Mouse (Mus musculus): ENCODE data around the gene Ehd1. TPM values are rescaled to one million over a fixed set of nuclear protein-coding genes. Genes with fewer than 3 reads are reported as not detected.
A peak's percentile ranks its signal among the peaks of the same experiment; 100 is the strongest.

Gene Ehd1
- polyA plus RNA-seq, 1 experiment from 2014 or later, result 68.4 TPM

DNA sequence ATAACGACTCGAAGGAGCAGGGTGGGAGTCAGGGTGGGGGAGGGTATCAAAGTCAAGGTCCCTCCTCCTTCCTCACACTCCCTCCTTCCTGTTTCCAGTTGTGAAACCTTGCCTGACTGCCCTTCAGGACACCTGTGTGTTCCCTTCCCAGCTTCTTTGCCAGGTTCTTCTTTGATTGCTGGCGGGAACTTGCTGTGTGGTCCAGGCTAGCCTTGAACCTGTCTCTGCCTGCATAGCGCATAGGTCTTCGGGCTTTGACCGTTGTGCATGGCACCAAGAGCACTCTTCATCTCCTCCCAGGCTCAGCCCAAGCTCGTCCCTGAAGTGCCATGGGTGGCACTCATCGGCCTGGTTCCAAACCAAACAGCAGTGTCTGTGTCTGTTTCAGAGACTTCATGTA is 11.6 kb upstream of the Ehd1 start:
- DNase-seq (ENCODE audit: low spot score), result no peak
- no peak overlapping the region for H3K4me3 ChIP-seq (ENCODE audit: low read depth, low read length)
- 84% methylated on average over 6 of the region's 8 CpGs for WGBS
- no peaks in the 10 kb centered on the region for H3K9me3 ChIP-seq (ENCODE audit: control insufficient read depth, low read length)
- peaks cover 27% of the 10 kb centered on the region for H3K36me3 ChIP-seq (ENCODE audit: control insufficient read depth, insufficient read depth, low read length)
- H3K27me3 ChIP-seq (replicated peaks; ENCODE audit: control insufficient read depth, insufficient read depth, low read length), result no peaks in the 10 kb centered on the region
- no peak overlapping the region for H3K27ac ChIP-seq (replicated peaks; ENCODE audit: low read depth, low read length)
- H3K9ac ChIP-seq (ENCODE audit: low read depth, low read length), result no peak overlapping the region
- no peak for ATAC-seq (ENCODE audit: low read depth)
- no peak overlapping the region for H3K4me2 ChIP-seq (ENCODE audit: low read depth, low read length)
- H3K4me1 ChIP-seq (ENCODE audit: control insufficient read depth, insufficient read depth, low read length), result no peaks in the 10 kb centered on the region

DNA sequence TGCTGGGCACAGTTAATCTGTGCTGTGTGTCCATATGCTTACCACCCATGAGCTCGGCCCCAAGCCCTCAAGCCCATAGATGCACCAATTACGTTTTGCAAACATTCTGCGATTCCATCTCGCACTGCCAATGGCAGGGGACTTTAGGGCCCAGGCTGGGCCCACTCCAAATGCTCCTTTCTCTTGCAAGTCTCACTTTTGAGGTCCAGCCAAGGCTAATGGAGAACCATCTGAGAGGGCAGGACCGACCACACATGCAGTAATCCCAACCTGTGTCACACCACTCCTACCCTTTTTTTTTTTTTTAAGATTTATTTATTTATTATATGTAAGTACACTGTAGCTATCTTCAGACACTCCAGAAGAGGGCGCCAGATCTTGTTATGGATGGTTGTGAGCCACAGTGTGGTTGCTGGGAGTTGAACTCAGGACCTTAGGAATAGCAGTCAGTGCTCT is 10.8 kb upstream of the Ehd1 start:
- Histone ChIP-seq H3K4me1 (ENCODE audit: control insufficient read depth, insufficient read depth, low read length) (no peaks in the 10 kb centered on the region), H3K36me3 (ENCODE audit: control insufficient read depth, insufficient read depth, low read length) (peaks cover 19% of the 10 kb centered on the region), H3K9ac (ENCODE audit: low read depth, low read length) (no peak overlapping the region), H3K27me3 (replicated peaks; ENCODE audit: control insufficient read depth, insufficient read depth, low read length) (no peaks in the 10 kb centered on the region), H3K9me3 (ENCODE audit: control insufficient read depth, low read length) (no peaks in the 10 kb centered on the region), H3K27ac (replicated peaks; ENCODE audit: low read depth, low read length) (no peak overlapping the region), H3K4me2 (ENCODE audit: low read depth, low read length) (no peak overlapping the region), H3K4me3 (ENCODE audit: low read depth, low read length) (no peak overlapping the region)
- WGBS, result 57% methylated on average over 6 of the region's 6 CpGs
- no peak for ATAC-seq (ENCODE audit: low read depth)
- DNase-seq (ENCODE audit: low spot score), result no peak

DNA sequence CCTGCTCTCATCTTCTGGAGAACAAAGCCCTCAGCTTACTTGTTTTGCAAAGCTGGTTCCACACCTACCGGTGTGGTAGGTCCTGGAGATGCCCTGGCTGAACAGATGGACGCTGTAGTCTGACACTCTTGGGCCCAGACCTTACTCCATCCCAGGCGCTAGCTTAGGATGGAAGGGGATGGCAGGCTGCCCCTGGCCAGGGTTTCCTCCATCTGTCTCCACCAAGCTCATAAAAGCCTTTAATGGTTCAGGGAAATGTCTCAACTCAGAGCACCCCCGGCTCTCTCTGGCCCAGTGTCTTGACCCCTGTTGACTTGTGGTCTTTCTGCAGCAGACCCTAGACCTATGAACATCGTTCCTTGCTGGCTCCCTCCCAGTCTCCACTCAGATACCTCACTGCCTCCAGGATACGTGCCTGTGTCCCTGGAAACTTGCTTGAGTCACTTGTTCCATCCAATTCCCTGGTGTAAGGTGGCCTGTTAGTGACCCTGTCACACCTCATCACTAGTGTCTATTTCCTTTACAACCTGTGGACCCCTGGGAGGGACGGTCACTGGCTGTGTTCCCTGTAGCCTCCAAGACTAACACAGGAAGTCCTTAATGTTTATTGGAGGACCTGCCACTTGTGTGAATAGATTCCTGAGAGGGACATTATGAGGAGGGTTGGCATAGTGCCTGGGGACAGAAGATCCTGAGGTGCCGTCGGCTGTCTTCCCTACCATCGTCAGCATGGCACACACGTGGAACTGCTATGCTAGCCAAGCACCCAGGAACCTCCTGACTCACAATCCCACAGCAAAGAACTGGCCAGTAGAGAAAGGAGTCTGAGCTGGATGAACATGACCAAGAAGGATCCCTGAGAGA is 9.0 kb upstream of the Ehd1 start:
- Histone ChIP-seq H3K27me3 (replicated peaks; ENCODE audit: control insufficient read depth, insufficient read depth, low read length) (no peaks in the 10 kb centered on the region), H3K4me3 (ENCODE audit: low read depth, low read length) (no peak overlapping the region), H3K4me1 (ENCODE audit: control insufficient read depth, insufficient read depth, low read length) (no peaks in the 10 kb centered on the region), H3K36me3 (ENCODE audit: control insufficient read depth, insufficient read depth, low read length) (peaks cover 2% of the 10 kb centered on the region; the same call in 1 of the 2 replicates), H3K4me2 (ENCODE audit: low read depth, low read length) (no peak overlapping the region), H3K9me3 (ENCODE audit: control insufficient read depth, low read length) (no peaks in the 10 kb centered on the region), H3K9ac (ENCODE audit: low read depth, low read length) (no peak overlapping the region), H3K27ac (replicated peaks; ENCODE audit: low read depth, low read length) (no peak overlapping the region)
- no peak for DNase-seq (ENCODE audit: low spot score)
- WGBS, result 67% methylated on average over 11 of the region's 11 CpGs
- no peak for ATAC-seq (ENCODE audit: low read depth)

DNA sequence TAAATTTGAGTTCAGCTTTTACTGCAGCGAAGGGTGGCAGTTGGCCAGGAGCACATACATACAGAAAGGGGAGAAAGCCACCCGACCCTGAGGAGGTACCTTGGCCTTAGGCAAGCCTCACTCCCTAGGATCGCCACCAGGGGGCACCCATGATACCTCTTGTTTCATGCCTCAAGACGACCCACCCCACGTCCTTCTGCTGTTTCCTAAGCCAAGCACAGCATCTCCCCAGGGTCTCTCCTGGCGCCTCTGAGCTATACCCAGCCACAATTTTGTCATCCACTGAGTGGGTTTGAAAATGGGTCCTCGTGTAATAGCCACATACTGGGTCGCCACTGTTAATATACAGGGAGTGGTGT is 8.4 kb upstream of the Ehd1 start:
- Histone ChIP-seq H3K27me3 (replicated peaks; ENCODE audit: control insufficient read depth, insufficient read depth, low read length) (no peaks in the 10 kb centered on the region), H3K9ac (ENCODE audit: low read depth, low read length) (no peak overlapping the region), H3K36me3 (ENCODE audit: control insufficient read depth, insufficient read depth, low read length) (no peaks in the 10 kb centered on the region), H3K4me3 (ENCODE audit: low read depth, low read length) (no peak overlapping the region), H3K9me3 (ENCODE audit: control insufficient read depth, low read length) (no peaks in the 10 kb centered on the region), H3K27ac (replicated peaks; ENCODE audit: low read depth, low read length) (no peak overlapping the region), H3K4me2 (ENCODE audit: low read depth, low read length) (no peak overlapping the region), H3K4me1 (ENCODE audit: control insufficient read depth, insufficient read depth, low read length) (no peaks in the 10 kb centered on the region)
- WGBS, result 15% methylated on average over 8 of the region's 8 CpGs
- peak; percentile 80 for ATAC-seq (ENCODE audit: low read depth)
- DNase-seq (ENCODE audit: low spot score), result peak; percentile 94

DNA sequence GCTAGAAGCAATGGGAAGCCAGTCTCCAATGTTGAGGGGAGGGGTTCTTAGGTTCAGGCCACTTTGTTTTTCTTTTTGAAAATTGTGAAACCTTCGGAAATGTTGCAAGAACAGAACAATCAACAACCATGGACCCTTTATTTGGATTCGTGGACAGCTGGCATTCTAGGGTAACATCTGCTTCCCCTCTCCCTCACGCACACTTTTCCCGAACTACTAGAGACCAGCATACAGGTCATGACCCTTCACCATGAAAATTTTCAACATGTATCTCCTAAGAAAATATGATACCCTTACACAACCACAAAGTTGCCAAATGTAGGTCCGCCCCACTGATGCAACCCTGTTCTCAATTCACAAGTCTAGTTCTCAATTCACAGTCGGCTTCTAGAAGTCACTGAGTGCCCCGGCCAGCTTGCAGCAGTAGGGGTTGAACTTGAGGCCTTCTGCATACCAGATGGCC is 7.8 kb upstream of the Ehd1 start:
- no peaks in the 10 kb centered on the region for H3K4me1 ChIP-seq (ENCODE audit: control insufficient read depth, insufficient read depth, low read length)
- H3K4me2 ChIP-seq (ENCODE audit: low read depth, low read length), result no peak overlapping the region
- ATAC-seq (ENCODE audit: low read depth), result no peak
- H3K9me3 ChIP-seq (ENCODE audit: control insufficient read depth, low read length), result no peaks in the 10 kb centered on the region
- no peak for DNase-seq (ENCODE audit: low spot score)
- no peaks in the 10 kb centered on the region for H3K27me3 ChIP-seq (replicated peaks; ENCODE audit: control insufficient read depth, insufficient read depth, low read length)
- no peak overlapping the region for H3K4me3 ChIP-seq (ENCODE audit: low read depth, low read length)
- WGBS, result 79% methylated on average over 7 of the region's 7 CpGs
- no peak overlapping the region for H3K27ac ChIP-seq (replicated peaks; ENCODE audit: low read depth, low read length)
- H3K36me3 ChIP-seq (ENCODE audit: control insufficient read depth, insufficient read depth, low read length), result no peaks in the 10 kb centered on the region
- no peak overlapping the region for H3K9ac ChIP-seq (ENCODE audit: low read depth, low read length)

DNA sequence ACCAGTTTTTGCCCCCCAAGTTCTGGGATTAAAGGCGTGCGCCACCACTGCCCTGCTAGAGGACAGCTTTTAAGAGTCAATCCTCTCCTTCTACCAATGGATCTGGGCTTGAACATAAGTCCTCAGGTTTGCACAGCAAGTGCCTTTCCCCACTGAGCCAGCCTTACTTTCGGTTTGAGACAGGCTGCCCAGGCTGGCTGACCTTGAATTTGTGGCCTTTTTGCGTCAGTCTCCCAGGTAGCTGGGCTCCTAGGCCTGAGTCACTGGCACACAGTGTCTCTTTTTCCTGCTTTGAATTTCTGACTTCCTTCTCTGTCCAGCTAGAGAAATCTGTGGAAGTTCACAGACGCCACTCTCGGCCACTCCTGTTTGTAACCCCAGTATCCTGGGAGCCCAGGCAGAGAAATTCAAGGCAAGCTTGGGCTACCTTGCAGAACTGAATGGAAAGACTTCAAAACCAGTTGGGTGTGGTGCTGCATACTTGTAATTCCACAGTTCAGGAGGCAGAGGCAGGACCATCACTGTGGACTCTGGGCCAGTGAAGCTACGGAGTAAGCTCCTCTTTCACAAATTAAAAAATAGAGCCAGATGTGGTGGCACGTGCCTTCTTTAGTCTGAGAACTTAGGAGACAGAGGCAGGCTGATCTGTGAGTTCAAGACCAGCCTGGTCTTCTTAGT is 6.6 kb upstream of the Ehd1 start:
- ATAC-seq (ENCODE audit: low read depth), result no peak

DNA sequence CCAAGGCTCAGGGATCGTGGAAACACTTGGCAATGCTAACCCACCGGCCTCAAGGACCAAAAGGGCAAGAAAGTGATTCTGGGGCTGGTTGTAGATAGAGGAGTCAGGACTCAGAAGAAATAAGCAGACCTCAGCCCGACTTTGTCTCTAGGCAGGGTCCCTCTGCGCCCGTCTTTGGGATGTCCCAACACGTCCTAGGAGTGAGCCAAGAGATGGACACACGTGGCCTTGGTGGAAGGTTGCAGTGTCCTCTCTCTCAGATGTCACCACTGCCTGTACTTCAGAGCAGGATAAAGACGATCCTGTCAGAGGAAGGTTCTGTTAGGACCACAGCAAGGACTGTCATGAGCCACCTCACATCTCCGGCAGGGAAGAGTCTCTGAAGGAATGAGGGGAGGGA is 5.9 kb upstream of the Ehd1 start:
- DNase-seq (ENCODE audit: low spot score), result no peak
- Histone ChIP-seq H3K4me2 (ENCODE audit: low read depth, low read length) (no peak overlapping the region), H3K36me3 (ENCODE audit: control insufficient read depth, insufficient read depth, low read length) (no peaks in the 10 kb centered on the region), H3K4me3 (ENCODE audit: low read depth, low read length) (no peak overlapping the region), H3K27ac (replicated peaks; ENCODE audit: low read depth, low read length) (no peak overlapping the region), H3K27me3 (replicated peaks; ENCODE audit: control insufficient read depth, insufficient read depth, low read length) (no peaks in the 10 kb centered on the region), H3K9me3 (ENCODE audit: control insufficient read depth, low read length) (no peaks in the 10 kb centered on the region), H3K4me1 (ENCODE audit: control insufficient read depth, insufficient read depth, low read length) (peaks cover 2% of the 10 kb centered on the region), H3K9ac (ENCODE audit: low read depth, low read length) (peak overlapping the region; percentile 19; the same call in 1 of the 2 replicates)
- WGBS, result 56% methylated on average over 9 of the region's 9 CpGs
- no peak for ATAC-seq (ENCODE audit: low read depth)

More for the DNA sequence above, 6.6 kb upstream of the Ehd1 start:
- Histone ChIP-seq H3K4me1 (ENCODE audit: control insufficient read depth, insufficient read depth, low read length) (no peaks in the 10 kb centered on the region), H3K27me3 (replicated peaks; ENCODE audit: control insufficient read depth, insufficient read depth, low read length) (no peaks in the 10 kb centered on the region), H3K4me2 (ENCODE audit: low read depth, low read length) (no peak overlapping the region), H3K9ac (ENCODE audit: low read depth, low read length) (no peak overlapping the region; the same call in 1 of the 2 replicates), H3K4me3 (ENCODE audit: low read depth, low read length) (no peak overlapping the region), H3K27ac (replicated peaks; ENCODE audit: low read depth, low read length) (no peak overlapping the region), H3K36me3 (ENCODE audit: control insufficient read depth, insufficient read depth, low read length) (no peaks in the 10 kb centered on the region), H3K9me3 (ENCODE audit: control insufficient read depth, low read length) (no peaks in the 10 kb centered on the region)
- no peak for DNase-seq (ENCODE audit: low spot score)
- WGBS, result 85% methylated on average over 8 of the region's 8 CpGs

DNA sequence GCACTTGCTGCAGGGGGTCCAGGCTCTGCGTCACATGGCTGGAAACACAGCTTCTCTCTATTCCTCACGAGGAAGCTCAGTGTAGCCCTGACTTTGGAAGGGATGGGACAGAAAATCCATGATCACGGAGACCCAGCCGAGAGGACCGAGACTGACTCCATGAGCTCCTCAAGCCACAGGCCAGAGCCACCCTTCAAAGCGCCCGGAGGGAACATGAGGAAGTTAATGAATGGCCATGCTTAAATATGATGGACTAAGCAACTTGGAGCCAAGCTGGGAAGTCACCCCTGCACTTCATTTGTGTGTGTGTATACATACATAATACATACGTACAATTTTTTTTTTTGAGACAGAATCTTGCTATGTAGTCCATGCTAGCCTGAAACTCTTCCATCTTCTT is 5.3 kb upstream of the Ehd1 start:
- ATAC-seq (ENCODE audit: low read depth), result no peak
- no peak for DNase-seq (ENCODE audit: low spot score)
- 0 out of 2 replicates have a peak overlapping the region, but pooled peaks have one; percentile 19 for H3K9ac ChIP-seq (ENCODE audit: low read depth, low read length)
- H3K9me3 ChIP-seq (ENCODE audit: control insufficient read depth, low read length), result no peaks in the 10 kb centered on the region
- H3K27me3 ChIP-seq (replicated peaks; ENCODE audit: control insufficient read depth, insufficient read depth, low read length), result no peaks in the 10 kb centered on the region
- no peak overlapping the region for H3K27ac ChIP-seq (replicated peaks; ENCODE audit: low read depth, low read length)
- H3K4me2 ChIP-seq (ENCODE audit: low read depth, low read length), result no peak overlapping the region
- peaks cover 8% of the 10 kb centered on the region for H3K4me1 ChIP-seq (ENCODE audit: control insufficient read depth, insufficient read depth, low read length)
- H3K36me3 ChIP-seq (ENCODE audit: control insufficient read depth, insufficient read depth, low read length), result no peaks in the 10 kb centered on the region
- WGBS, result 29% methylated on average over 8 of the region's 8 CpGs
- no peak overlapping the region for H3K4me3 ChIP-seq (ENCODE audit: low read depth, low read length)
